Mouse (Mus musculus): ENCODE data around the gene L2hgdh. TPM values are rescaled to one million over a fixed set of nuclear protein-coding genes. Genes with fewer than 3 reads are reported as not detected.

Gene L2hgdh
- polyA plus RNA-seq, 2 experiments from 2014 or later, result 2.4 to 3.7 TPM

DNA sequence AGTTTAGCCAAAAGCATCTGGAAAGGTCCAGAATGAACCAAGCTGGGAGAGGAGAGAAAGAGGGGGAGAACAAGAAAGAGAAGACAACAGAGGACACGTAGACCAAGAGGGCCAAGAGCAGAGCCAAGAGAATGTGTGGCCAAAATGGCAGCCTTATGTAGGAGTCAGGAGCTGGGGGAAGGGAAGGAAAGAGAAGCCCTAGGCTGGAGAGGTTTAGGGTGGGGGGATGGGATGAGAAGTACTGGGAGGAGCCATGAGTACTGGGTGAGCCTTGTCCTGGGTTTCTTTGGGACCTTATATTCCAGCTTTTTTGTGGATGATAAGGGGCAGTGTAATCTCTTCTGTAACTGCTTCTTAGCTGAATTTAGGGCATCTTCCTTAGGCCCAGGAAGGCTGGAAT lies 4.6 kb upstream of the L2hgdh start:
- ATAC-seq, result no peak

DNA sequence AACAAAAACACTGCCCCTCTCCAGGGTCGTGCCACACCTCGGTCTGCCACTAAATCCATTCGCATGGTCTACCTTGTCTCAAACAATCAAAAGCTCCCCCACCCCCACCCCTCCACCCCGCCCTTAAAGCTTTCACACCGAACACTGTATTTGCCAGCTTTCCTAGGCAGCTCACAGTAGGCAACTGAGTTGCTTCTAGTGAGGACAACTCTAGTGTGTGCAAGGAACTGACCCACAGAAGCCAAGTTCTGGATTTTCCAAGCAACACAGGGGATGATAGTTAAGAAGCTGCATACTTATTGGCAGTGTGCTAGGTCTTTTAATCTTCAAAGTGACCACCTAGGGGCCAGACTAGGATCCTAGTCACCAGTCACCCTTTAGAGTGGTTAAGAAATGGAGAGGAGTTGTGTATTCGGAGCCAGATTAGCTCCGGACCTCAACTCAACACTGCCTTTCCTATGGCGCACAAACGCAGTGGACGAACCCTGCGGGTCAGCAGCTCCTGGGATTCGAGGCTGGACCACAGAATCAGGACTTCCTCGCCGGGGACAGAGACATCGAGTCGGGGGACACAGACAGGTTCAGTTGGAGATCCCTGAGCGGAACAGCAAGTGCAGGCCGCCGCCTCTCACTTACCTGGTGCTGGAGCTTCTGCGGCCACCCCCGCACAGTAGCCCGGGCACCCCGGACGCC lies 509 bp downstream of the L2hgdh start:
- no peak for ATAC-seq

DNA sequence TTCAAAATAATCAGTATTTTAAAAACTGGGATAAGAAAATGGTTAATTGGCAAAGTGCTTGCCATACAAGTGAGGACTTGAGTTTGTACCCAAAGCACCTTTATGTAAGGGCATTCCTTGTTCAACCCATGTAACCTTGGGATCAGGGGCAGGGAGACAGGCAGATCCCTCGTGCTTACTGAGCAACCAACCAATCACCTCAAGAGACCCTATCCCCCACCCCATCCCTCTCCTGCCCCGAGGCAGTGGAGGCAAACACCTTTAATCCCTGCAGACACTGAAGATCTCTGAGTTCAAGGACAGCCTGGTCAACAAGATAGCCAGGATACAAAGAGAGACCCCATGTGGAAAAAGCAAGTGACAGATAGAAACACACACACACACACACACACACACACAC lies 1.3 kb downstream of the L2hgdh start:
- ATAC-seq, result no peak

DNA sequence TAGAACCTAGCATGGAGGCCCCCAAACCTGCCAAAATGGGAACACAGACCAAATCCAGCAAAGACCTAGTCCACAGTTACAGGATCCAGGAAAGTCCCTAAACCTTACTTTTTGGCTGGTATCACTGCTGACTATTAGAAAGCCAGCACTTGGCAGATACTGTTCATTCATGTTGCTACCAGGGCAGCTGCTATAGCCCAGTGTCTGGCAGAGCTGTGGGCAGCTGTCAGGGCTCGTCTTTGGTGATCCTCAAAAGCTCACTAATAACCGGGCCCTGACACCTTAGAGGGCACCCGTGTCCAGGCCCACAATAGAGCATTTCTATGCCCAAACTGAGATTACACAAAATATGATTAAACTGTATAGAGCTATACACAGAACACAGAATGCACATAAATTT lies 1.8 kb downstream of the L2hgdh start:
- no peak for ATAC-seq

DNA sequence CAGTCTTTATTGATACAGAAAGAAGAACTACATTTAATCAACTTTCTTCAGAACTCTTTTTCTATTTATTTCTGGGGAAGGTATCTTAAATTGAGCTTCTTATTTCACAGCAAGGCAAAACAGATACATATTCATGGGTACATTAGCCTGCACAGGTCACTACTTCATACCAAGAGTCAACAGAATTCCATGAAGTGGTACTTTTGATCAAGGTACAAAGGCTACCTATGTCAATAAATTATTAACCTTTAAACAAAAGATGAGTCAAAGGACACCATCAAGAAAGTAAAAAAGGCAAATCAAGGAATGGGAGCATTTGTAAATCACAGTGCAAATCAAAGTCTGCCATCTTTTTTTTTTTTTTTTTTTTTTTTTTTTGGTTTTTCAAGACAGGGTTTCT lies 11.0 kb downstream of the L2hgdh start:
- ATAC-seq, result no peak

DNA sequence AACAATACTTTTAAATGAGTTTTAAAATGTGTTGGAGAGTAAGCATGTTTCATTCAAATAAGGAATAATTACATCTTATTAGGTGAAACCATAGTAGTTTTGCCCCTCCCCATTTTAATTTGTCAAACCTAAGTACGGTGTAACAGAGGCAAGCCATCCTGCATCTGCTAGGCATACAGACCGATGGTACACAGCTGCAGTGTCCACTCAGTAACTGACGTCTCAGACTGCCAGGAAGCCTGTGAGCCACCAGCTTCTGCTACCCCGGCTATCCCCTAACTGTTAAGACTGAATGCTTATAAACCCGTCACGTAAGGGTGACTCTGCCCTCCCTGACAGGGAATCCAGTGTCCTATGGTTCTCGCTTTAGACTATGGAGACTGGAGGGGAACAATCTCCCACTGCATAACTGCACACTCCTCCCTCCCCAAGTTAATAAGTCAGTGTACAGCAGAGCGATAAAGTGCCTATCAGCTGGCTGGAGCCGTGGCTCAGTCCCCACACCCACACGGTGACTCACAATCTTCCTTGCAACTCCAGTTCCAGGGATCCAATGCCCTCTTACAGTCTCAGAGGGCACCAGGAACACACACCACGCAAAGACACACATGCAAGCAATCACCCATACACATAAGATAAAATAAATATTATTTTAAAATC lies 19.7 kb downstream of the L2hgdh start:
- ATAC-seq, result no peak

DNA sequence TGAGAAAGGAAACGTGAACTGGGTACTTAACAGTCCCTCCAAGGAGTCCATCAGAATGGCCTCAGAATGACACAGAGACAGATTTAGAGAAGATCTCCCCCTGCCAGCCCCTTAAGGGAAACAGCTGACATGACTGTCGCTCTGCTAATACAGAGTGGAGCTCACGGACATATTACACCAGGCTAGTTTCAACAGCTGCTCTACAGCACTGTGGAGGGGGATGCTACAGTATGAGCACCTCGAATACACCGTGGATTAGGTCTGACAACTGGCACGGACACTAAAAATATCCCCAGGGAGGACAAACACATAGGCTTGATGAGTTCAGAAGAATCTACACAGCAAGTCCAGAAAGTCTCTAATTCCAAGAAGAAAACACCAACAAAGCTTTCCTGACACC lies 26.3 kb downstream of the L2hgdh start:
- ATAC-seq, result no peak

DNA sequence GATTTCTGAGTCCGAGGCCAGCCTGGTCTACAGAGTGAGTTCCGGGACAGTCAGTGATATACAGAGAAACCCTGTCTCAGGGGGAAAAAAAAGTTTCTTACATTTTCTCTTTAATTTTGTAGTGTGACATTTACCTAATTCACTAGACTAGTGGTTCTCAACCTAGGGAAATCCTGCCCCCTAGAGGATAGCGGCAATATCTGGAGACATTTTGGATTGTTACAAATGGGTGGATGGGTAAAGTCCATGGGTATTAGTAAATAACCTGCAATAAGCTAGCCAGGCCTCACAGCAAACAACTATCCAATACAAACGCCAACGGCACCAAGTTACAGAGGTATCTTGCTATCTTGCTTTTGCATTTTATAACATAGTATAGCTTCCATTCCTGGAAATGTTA lies 27.9 kb downstream of the L2hgdh start:
- peak; percentile 43 for ATAC-seq

DNA sequence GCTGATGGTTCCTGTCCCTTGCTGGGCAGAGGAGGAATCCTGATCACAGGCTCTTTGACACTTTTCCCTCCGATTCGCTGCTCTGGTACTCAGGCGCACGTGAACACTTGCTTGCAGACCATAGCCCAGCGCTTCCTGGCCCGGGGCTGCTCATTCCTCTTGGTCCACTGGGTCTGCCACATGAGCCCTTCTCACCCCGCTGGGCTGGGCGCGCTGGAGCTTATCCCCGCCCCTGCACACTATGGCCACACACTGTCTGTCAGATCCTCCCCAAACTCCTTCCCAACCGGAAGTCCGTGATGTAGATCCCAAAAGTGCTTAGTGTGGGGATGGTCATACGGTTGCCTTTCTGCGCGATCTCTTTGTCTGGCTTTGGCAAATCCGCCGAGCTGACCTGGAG lies 31.2 kb downstream of the L2hgdh start:
- ATAC-seq, result no peak

DNA sequence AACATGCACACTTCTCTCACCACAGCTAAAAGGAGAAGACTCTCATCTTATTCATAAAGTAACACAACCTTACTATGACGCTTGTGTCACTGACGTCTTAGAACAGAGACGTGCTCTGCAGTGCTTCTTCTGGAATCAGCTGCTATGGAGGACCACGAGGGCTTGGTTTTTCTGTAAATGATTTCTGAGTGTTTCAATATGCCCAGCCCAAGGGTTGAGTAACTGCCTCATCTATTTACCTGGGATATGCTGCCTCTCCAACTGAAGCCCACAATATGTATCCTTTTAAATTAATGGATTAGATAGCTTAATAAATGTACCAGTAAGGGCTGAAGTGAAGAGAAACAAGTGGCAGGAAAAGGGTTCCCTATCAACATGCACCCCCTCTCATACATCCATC lies 34.0 kb downstream of the L2hgdh start:
- no peak for ATAC-seq

DNA sequence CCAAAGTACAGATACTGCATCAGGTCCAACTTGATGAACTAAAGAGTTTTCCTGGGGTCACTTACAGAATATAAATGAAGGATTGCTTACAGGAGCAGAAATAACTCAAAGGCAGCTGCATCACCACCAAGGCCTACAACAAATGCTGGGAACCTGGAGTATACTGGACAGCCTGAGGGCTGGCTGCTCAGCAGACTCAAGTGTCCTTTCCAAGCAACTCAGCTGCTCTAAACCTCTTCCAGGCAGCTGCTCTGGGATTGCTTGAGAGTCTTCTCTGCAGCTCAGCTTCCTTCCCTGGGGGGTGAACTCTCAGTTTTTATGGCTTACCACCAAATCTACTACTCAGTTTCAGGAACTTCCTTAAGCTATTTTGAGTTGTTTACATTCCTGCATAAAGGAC lies 35.6 kb downstream of the L2hgdh start:
- no peak for ATAC-seq

DNA sequence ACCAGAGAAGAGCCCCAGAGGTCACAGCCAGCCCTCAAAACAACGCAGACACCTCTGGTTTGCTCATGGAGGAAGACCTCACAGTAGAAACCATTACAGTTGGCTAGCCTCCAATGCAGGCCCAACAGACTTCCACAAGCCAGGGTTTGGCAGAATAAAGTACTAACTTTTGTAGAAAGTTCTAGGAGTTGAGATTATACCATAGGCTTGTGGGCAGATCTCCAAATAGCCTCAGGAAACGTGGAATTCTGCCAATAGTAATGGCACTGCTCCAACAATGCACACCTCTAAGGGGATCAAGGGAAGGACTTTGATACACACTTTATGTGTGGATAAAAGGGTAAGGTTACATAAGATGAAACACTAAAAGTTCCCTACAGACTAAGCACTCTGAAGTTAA lies 36.3 kb downstream of the L2hgdh start:
- no peak for ATAC-seq

DNA sequence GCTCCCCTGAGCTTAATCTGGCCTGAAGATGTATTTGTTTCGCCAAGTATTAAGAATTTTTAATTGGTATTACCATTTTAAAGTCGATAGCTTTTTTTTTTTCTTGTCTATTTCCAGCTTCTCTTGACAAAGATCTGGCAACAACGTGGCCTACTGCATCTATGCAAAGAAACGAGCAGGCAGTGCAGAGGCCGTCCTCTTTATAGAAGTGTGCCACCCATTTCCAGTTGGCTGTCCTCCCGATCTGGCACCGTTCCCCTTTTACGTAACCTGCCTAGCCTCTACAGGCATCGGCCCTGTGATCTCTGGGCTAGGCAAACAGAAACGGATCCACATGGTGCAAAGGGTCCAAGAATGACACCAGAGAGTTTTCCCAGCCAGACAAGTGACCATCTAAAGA lies 41.1 kb downstream of the L2hgdh start:
- no peak for ATAC-seq

DNA sequence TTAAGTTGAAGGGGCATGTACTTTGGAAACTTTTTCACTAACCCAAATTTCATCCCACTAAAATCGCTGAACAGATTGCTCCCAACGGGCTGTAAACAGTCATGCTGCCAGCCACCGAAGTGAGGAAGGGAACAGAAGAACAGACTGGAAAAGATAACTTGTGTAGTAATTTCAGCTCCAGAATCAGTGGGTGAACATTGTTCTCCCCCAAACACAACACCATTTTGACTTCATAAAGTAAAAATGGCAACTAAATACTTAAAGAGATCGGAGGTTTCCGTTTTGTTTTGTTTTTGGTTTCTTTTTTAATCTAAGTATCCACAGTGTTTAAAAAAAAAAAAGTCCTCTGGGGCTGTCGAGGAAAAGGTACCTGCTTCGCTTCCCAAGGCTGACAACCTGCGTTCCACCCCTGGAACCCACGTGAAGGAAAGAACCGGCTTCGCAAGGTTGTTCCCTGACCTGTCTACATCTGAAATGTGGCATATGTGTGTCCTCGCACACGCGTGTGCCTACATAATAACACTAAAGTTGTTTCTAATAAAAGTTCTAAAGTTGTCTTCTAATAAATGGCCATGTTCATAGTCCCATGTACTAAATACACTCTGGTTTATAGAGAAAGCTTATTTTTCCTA lies 41.8 kb downstream of the L2hgdh start:
- ATAC-seq, result no peak

DNA sequence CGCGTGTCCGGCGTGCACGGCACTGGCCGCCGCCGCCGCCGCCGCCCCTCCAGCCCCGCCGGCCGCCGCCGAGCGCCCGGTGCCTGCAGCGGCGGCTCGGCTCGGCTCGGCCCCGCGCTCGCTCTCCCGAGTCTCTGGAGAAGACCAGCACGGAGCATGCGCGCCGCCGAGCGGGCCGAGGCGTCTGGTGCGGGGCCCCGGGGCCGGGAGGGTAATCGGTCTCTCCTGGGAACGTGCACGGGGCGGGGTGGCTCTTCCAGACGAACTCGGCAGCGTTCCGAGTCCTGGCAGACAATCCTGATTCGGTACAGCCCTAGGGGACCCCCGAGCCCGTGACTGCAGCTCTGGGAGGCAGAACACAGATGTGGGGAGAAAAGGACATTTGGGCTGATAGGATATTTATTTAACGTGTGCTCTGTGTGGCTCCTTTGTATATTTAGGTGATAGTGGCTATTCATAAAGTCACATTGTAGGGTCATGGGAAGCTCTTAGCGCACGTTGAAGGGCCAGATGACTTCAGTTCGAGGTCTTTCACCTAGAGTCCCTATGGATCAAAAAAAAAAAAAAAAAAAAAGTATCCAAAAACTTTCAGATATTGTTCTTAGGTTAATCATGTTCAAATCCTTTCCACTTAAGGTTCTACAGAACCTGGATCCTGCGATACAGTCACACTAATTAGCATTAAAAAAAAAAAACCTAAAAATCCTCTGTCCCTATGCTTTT lies 42.4 kb downstream of the L2hgdh start:
- peak; percentile 36 for ATAC-seq

DNA sequence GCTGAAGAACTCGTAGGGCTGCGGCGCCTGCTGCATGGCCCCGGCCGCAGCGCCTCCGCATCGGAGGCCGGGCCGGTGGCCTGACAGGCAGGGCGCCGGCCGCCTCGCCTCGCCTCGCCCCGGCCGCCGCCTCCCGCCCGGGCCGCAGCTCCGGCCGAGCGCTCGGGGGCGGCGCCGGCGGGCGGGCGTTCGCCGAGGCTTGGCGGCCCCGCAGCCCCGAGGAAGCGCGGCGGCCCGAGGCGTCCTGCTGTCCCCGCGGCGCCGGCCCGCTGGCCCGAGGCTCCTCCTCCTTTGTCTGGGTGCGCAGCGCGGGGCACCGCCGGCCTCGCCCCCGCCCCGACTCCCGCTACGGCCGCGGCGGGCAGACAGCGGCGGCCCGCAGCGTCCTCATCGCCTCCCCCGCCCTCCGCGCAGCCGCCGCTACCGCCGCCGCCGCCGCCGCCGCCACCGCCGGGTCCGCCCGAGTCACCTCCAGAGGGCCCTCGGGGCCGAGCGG lies 43.1 kb downstream of the L2hgdh start, which contains the start of gene Sos2:
TSS of gene Sos2 (minus strand) at position 287 of the 496 bp plus-strand sequence.
- ATAC-seq, result peak; percentile 18

DNA sequence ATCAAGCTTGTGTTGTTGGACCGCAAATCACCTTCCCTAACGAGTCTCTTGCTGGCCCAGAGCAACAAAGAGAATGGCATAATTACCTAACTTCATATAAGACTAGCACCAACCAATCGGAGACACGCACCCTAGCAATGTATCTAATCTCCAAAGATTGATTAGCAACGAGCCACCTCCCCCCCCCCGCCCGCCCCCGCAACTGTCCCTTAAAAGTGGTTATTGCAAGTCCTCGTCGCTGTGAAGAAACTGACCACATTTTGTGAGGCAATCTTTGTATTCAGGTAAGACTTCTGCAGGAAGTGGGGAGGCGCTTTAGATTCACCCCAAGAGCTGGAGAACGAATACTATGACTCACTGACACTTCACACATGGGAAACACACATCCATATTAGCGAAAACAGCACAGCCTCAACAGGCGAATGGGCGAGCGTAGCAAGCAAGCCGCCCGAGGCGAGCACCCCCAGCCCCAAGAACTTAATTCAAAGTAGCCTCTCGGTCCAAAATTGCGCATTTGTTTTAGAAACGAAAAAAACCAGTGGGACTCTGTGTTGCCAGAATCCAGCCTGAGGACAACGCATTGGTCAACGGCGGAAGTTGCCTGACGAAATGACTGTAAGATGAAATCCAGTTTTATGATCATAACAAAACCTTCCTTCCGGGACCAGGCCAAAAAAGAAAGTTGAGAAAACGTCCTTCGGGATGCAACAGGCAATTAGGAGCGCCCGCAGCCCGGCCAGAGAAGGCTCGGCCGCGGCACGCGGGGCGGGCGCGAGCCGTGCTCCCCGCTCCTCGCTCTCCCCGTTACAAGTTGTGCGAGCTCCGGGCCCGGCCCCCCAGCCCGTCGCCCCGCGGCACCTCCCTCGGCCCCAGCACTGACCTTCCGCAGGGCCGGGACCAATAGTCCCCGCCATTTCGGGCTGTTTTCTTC lies 43.8 kb downstream of the L2hgdh start:
- ATAC-seq, result peak; percentile 85

DNA sequence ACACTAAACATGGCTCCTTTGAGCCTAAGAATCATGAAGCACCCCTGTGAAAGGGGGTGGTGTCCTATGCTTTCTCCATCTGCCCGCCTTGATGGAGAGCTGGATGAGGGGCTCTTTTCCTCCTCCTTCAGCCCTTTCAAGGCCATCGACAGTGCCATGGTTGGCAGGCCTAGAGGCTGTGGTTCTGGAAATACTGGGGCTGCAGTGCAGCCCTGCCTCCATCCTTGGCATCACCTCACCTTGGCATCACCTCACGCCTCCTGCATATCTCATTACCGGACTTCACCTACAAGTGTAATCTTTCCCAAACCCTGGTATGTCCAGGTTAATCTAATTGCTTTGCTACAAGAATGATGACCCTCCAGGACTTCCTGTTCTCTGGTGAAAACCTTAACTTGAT lies 48.5 kb downstream of the L2hgdh start:
- no peak for ATAC-seq

DNA sequence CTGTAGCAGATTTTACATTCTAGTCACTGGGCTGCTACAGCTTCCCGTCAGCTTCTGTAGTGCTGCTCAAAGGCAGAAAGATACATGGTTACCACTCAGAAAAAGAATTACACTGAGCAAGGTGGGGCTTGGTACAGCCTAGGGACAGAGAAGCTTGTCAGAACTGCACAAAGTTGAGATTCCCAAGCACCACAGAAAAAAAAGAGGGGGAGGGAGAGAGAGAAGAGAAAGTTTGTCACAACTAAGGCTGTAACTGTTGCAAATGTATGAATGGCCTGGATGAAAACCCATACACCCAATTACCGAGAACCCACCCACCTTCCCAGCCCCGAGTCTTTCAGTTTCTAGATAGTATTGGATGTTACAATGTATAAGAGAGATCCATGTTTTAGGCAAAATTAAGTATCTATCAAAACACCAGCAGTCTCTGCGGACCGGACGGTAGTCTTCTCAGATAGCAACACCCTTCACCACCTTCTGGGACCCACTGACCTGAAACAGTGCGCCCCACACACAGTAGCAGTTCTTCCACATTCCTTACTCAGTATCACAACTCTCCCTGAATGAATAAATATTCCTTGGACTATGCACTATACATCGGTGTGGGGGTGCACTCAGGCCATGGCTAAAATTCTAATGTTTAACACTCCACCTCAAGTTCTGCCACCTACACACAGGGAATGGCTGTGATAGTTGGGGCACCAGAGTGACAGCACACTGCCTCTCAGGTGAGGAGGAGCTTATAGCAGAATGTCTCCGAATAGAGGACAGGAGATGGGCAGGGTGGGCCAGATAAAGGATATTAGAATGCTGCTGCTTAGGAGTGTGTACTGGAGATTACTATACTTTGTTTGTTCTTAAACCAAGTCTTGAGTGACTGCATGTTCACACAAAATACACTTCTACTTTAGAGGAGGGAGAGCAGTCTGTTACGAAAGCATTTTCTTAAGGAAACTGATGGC lies 49.8 kb downstream of the L2hgdh start:
- no peak for ATAC-seq

DNA sequence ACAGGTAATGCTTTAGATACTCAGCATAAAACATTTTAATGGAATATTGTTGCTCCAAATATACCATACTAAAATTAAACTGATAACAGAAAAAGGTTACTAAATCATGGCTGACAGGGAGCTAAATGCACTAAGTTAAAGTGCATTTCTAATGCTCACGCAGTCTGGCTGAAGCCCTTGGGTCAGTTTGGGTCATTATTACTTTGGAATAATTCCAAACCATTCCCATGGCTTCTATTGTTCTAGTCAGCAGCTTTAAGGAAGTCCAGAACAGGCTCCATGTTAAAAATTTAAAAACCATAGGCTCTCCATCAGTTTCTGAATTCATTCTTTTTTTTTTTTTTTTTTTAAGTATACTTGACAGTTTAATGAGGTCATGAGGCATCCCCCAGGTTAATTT lies 50.5 kb downstream of the L2hgdh start:
- no peak for ATAC-seq

DNA sequence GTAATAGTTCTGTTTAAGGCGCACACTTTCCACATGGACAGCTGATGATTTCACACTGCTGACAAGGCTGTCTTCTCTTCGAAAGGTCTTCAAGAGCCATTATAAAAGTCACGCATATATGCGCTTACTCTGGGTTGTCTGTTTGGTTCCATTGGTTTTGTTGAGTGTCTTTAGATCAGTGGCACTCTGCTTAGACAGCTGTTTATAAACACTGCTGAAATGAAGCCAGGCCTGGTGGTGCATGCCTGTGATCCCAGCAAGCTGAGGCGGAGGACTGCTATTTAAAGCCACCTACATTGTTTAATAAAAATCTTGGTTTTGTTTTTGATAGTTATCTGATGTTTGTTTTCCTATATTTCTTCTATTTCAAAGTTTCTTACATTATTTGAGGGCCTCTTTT lies 58.0 kb downstream of the L2hgdh start:
- ATAC-seq, result no peak

Data from activated CD4-positive, CD25-positive, alpha-beta regulatory T cell, adult 4 months (primary cell).